Mouse (Mus musculus) adrenal gland (tissue): Measurements from ENCODE around the gene Pik3cb.

Experiments used
- intact Hi-C: fragments of 180-260 bp; cut with DNase I; formaldehyde crosslinking; loops from one replicate; pipeline ENCODE4 v1.15.1; 2025

Pik3cb gene

GRCm38 (mm10) chr9:99009069-99009897 lies 131.1 kb downstream of the Pik3cb start:
- intact Hi-C loops, result no loop called here

DNA sequence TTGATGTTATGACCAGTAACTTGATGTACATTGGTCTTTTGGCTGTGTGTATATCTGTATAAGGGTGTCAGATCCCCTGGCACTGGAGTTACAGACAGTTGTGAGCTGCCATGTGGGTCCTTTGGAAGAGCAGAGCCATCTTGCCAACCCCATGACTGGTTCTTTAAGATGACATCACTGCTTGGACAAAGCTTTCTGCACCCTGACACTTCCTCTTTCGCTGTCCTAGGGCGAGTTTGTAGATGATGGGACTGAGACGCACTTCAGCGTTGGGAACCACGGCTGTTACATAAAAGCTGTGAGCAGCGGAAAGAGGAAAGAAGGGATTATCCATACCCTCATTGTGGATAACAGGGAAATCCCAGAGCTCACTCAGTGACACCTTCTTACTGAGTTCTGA lies 139.1 kb downstream of the Pik3cb start:
- intact Hi-C loops, result no loop called here

GRCm38 (mm10) chr9:98999881-99000339 lies 140.5 kb downstream of the Pik3cb start:
- intact Hi-C loops, result no loop called here

GRCm38 (mm10) chr9:98994103-98994502 lies 146.3 kb downstream of the Pik3cb start:
- intact Hi-C loops, result no loop called here

DNA sequence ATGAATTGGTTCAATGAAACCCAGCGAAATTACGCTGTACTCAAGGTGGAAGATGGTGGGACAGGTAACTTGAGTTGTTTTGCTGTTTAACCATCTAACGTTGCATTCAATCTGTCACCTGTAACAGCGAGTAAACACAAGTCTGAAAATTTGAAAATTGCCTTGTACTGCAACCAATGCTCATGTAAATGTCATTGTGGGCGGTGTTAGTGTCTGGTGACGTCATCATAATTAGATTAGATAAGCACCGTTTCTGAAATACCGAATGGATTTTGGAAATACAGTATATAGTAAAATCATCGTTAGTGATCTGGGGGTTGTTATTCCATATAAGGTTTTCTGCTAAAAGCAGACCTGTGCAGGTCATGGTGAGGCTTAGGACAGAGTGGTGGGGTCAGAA lies 153.3 kb downstream of the Pik3cb start:
- intact Hi-C loops, result loop anchor here (10.0 kb wide), 2 partner anchors 258 to 388 kb away; partner anchors contain the start of gene Cep70
